Mouse (Mus musculus): Measurements from ENCODE around the gene Lcn12.

Gene Lcn12

GRCm38 (mm10) chr2:25496462-25496861 is 2.8 kb upstream of the Lcn12 start:
- peak; percentile 65 for DNase-seq (ENCODE audit: low spot score)

- no peak for DNase-seq (ENCODE audit: low spot score)
Measured at GRCm38 (mm10) chr2:25492988-25493387, 723 bp downstream of the Lcn12 start.

DNA sequence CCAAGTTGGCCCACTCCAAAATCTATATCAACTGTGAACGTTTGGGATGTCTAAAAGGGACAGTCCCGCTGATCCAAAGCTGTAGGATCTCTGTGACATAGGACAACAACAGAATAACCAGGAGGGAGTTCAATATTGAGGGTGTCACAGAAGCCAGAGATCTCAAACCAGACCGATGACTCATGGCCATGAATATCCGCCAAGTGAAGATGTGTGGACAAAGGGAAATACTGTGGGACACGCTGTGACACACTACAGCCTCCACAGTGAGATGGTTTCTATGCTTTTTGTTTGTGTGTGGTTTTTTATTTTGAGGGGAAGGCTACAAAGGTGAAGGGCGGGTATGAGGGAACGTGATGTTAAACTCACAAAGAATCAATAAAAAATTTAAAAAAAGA is 5.0 kb downstream of the Lcn12 start:
- DNase-seq (ENCODE audit: low spot score), result no peak

DNA sequence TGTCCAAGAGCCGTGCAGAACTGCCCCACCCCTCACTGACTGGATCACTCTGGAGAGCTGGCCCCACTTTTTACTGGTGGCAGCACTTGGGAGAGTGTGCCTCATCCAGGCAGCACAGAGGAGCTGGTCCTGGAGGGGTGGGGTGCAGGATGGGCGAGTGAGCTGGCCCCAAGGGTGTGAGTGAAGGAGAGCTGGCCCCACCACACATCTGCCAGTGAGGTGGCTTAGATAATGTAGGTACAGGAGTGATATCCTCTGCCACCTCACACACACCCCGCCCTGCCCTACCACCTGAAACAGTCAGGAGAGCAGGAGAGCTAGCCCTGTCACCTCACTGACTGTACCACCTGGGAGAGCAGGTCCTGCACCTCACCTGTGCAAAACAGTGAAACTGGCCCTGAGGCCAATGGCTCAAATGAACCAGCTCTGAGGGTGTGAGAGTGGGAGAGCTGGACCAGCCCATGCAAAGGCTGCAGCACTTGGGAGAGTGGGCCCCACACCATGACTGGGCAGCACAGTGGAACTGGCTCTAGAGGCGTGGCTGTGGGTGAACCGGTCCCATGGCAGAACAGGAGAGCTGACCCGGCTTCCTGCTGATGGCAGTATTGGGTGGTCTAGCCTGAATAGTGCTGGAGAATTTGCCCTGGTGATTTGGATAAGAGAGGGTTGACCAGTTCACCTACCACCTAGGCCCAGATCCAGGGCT is 5.6 kb downstream of the Lcn12 start:
- DNase-seq (ENCODE audit: low spot score), result no peak

- no peak for DNase-seq (ENCODE audit: low spot score)
Measured at GRCm38 (mm10) chr2:25484901-25485647, 8.6 kb downstream of the Lcn12 start.

DNA sequence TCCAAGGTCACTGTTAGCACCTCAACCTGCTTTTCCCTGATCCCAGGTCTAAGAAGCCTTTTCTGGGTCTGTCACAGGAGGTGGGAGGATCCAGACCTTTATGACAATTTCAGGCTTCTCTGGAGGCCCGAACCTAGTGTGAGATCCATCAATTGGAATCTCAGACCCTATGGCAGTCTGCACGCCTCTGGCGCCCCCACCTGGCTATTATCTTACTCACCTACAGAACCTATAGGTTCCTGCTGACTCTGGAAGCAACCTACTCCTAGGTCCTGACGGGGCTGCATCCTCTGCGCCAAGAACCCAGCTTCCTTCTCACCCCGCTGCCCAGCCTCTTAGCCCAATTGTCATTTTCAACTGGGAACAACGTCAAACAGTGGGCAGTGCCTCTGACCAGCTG is 10.7 kb downstream of the Lcn12 start:
- peak; percentile 46 for DNase-seq (ENCODE audit: low spot score)

GRCm38 (mm10) chr2:25480541-25480940 is 13.2 kb downstream of the Lcn12 start:
- no peak for DNase-seq (ENCODE audit: low spot score)

DNA sequence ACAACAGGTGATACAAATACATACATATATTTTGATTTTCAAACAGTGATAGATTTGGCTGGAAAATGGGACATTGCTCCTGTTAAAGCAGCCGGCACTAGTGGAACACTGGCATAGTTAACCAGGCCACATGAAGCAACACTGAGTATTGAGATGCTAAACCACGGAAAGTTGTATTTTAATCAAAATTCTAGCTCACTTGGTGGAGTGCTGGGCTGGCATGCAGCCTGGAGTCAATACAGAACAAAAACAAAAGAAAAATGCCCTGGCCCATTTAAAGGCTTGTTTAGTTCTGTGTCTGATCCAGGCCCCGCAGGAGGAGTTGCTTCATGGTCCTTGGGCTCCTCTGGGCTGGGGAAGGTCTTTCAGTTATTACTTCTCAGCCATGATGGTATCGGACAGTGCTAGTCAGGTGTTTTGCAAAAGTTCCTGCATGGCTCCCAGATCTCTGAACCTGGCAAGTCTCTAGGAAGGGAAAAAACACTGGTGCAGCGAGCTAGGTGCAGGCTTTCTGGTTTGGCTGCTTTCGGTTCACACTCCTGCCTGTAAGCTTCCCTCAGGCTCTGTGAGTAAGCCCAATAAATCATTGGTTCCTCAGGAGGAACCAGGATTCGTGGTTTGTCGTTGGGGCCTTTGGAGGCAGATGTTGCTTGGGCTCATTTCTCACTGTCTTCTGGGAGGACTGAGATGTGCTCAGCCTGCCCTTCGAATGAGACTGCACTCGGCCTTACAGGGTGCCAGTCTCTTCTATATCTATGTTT is 14.0 kb downstream of the Lcn12 start:
- DNase-seq (ENCODE audit: low spot score), result no peak

GRCm38 (mm10) chr2:25477967-25478675 is 15.6 kb downstream of the Lcn12 start:
- no peak for DNase-seq (ENCODE audit: low spot score)

DNA sequence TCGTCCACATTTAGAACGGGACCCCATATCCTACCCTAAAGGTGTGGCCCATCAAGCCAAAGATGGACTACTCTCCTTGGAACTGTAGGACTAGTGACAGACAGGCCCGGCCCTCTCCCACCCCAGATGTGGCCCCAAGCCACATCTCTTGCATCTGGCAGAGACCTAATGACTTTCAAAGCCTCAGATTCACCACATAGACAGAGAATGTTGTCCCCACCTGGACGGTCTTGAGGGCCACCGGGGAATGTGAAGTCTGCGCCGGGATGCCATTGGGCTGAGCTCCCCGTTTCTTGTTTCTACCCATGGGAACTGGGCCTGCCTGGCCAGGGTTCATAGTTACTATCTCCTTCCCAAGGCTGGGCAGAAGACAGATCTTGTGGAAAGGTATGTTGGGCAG is 16.2 kb downstream of the Lcn12 start:
- no peak for DNase-seq (ENCODE audit: low spot score)

DNA sequence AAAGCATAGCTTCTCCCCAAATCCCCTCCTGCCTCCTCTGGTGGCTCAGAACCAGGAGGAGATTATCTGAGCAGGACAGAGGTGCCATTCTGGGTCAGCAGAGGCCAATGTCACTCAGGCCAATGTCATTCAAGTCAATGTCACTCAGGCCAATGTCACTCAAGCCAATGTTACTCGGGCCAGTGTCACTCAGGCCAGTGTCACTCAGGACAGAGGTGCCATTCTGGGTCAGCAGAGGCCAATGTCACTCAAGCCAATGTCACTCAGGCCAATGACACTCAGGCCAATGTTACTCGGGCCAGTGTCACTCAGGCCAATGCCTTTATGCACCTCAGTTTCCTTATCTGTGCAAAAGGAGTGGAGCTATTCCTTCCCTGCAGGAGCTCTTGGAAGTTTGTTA is 21.2 kb downstream of the Lcn12 start:
- DNase-seq (ENCODE audit: low spot score), result no peak

- DNase-seq (ENCODE audit: low spot score), result no peak
Measured at GRCm38 (mm10) chr2:25469969-25470368, 23.7 kb downstream of the Lcn12 start, which contains the start of gene Ptgds. Ptgds (minus strand) TSS chr2:25470046.

GRCm38 (mm10) chr2:25468962-25469915 is 24.5 kb downstream of the Lcn12 start:
- DNase-seq (ENCODE audit: low spot score), result no peak

DNA sequence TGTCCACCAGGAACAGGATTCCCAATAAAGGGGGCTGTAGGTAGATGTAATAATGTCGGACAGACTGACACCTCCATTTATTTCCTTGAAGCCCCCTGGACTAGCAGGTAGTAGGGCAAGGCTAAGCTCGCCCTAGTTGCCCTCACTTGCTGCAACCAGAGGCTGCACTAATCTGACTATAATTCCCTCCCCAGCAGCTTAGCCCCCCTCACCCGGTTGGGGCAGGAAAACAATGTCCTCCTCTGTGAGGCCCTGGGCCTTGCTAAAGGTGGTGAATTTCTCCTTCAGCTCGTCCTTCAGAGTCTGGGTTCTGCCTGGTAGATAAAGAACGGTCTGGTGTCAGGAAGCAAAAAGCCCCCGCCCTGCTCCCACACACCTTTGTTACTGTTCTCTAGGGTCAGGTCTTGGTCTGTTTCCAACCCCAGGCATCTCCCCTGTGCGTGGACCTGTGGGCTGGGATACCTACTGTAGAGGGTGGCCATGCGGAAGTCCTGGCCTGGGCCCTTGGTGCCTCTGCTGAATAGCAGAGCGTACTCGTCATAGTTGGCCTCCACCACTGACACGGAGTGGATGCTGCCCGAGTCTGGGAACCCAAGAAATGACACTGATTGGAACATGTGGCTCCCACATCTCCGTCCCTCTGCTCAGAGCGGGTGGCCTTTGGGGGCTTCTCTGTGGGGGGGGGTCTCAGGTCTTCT is 26.0 kb downstream of the Lcn12 start:
- no peak for DNase-seq (ENCODE audit: low spot score)

- peak; percentile 20 for DNase-seq (ENCODE audit: low spot score)
Measured at GRCm38 (mm10) chr2:25465816-25466635, 27.7 kb downstream of the Lcn12 start.

GRCm38 (mm10) chr2:25465256-25465655 is 28.5 kb downstream of the Lcn12 start:
- DNase-seq (ENCODE audit: low spot score), result no peak

- DNase-seq (ENCODE audit: low spot score), result no peak
Measured at GRCm38 (mm10) chr2:25463630-25464029, 30.1 kb downstream of the Lcn12 start.

DNA sequence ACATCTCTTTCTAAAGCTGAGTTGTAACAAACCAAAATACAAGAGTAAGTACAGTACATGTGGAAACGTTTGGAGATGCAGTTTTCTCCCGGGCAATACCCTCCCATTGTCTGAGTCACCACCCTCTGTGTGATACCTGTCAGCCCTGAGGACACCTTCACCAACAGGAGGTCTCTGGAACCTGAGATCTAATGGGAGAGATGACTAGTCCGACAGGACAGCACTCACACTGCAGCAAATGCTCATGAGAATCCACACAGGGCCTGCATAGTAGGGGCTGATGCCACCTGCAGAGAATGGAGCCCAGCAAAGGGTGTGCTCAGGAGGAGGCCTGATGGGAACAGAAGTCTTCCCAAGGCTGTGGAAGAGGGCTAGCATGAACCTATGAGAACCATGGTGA is 32.3 kb downstream of the Lcn12 start:
- DNase-seq (ENCODE audit: low spot score), result no peak

- DNase-seq (ENCODE audit: low spot score), result peak; percentile 96
Measured at GRCm38 (mm10) chr2:25460551-25461309, 33.0 kb downstream of the Lcn12 start, which contains the start of gene Paxx. Paxx (minus strand) TSS chr2:25461094.
